Mouse (Mus musculus): ENCODE results near the gene Tnfrsf26. TPM values are rescaled to one million over a fixed set of nuclear protein-coding genes. Genes with fewer than 3 reads are reported as not detected.

The Tnfrsf26 gene
- polyA plus RNA-seq (2012; rRNA removed) = 0.24 and 0.35 TPM in 2 replicates

DNA sequence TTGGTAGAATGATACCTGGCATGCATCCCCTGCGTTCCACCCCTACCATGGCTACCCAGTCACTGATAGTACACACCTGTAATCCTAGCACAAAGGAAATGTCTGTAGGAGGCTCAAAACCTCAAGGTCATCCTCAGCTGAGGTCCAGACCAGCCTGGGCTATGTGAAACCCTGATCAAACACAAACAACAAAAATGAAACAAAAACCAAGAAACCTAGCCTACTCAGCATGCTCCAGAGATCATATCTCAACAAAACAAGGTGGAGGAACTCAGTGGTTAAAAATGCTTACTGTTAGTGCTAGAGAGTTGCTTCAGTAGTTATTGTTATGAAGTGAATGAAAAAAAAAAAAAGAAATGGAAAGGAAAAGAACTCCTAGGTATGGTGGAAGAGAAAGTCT lies at the start of gene Tnfrsf26:
TSS of gene Tnfrsf26 (minus strand) at position 183 of the 400 bp plus-strand sequence.

DNA sequence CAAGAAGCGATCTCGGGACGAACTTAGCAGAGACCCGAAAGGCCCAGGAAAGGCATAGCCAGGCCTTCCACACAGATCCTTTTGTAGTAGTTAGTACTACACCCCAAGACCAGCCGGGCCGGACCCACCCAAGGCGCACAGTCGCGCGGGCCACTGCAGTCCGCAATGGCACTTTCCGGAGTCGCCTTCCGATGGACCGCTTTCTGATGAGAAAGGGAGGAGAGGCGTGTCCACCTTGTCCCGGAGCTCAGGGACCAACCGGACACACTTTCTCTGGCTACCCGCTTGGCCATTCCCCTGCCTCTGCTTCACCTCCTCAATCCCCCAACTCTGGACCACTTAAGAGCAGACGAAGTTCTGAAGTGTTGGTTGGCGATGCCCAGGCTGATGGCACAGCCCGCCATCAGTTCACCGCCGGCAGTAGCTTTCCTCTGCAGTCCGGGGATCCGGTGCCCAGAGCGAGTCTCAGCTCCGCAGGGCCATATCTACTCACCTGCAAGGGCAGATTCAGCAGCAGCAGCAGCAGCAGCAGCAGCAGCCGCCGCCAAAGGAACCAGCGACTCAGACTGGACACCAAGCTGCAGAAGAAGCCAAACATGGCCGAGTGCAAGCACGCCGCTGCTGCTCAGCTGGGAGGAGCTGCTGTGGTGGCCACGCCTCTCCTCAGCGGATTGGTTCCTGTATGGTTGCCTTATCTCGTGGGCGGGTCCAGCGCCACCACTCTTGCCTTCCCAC lies 20.7 kb upstream of the Tnfrsf26 start, which contains the start of gene Tnfrsf22:
TSS of gene Tnfrsf22 (minus strand) at position 628 of the 735 bp plus-strand sequence.

DNA sequence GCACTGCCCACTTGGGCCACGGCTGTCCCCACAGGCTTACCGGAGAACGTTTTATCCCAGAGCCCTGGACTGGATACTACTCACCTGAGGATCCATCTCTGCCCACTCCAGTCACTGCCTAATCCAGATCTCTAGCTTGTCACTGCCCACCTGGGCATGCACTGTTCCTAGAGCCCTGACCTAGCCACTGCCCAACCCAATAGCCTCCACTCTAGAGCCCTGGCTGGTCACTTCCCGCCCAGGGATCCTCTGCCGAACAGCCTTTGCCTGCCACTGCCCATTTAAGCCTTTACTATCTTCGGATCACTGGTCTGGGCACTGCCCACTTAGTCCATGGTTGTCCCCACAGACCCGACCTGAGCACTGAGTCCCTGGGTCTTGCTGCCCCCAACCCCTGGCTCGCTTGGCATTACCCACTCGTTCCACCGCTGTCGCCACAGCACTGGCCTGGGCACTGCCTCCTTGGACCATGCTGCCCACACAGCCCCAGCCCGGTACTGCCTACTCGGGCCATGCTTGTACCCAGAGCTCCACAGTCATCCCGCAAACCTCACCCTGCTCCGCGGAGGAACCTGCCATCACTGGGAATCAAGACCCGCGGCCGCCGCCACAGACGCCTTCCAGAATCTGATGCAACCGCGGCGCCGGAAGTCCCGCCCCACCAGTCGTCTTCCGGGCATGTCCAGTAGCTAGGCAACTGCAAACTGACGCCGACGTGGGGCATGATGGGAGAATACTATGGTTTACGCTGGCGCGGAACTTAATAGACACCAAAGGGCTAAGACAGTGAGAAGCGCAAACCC lies 28.9 kb downstream of the Tnfrsf26 start, which contains the start of gene Cars:
TSS of gene Cars (minus strand) at position 663 of the 803 bp plus-strand sequence.

Other genes with a start within 250 kb of the Tnfrsf26 start
- gene Cdkn1c, start 167.7 kb downstream of the Tnfrsf26 start, polyA plus RNA-seq (2012; rRNA removed) = 34.3 and 40.7 TPM in 2 replicates
- 21.2 and 26.5 TPM in 2 replicates for gene Slc22a18, start 155.0 kb downstream of the Tnfrsf26 start, polyA plus RNA-seq (2012; rRNA removed)
- gene Phlda2, start 125.6 kb downstream of the Tnfrsf26 start, polyA plus RNA-seq (2012; rRNA removed) = 0.54 and 0.90 TPM in 2 replicates
- 70.2 and 87.2 TPM in 2 replicates for gene Nap1l4, start 79.6 kb downstream of the Tnfrsf26 start, polyA plus RNA-seq (2012; rRNA removed)
- 21.7 and 22.5 TPM in 2 replicates for gene Cars, start 28.6 kb downstream of the Tnfrsf26 start, polyA plus RNA-seq (2012; rRNA removed)
- gene Tnfrsf22, start 20.9 kb upstream of the Tnfrsf26 start, polyA plus RNA-seq (2012; rRNA removed) = 4.6 and 6.7 TPM in 2 replicates
- gene Tnfrsf23, start 57.1 kb upstream of the Tnfrsf26 start, polyA plus RNA-seq (2012; rRNA removed) = 1.7 and 3.5 TPM in 2 replicates
- gene Osbpl5, start 128.3 kb upstream of the Tnfrsf26 start, polyA plus RNA-seq (2012; rRNA removed) = 115 and 127 TPM in 2 replicates
- not detected in 2 replicates for gene Mrgprg, start 138.3 kb upstream of the Tnfrsf26 start, polyA plus RNA-seq (2012; rRNA removed)
- 2.8 and 3.3 TPM in 2 replicates for gene Mrgpre, start 155.8 kb upstream of the Tnfrsf26 start, polyA plus RNA-seq (2012; rRNA removed)
- 13.8 and 15.4 TPM in 2 replicates for gene Nadsyn1, start 194.1 kb upstream of the Tnfrsf26 start, polyA plus RNA-seq (2012; rRNA removed)
- gene Dhcr7, start 194.4 kb upstream of the Tnfrsf26 start, polyA plus RNA-seq (2012; rRNA removed) = 225 and 367 TPM in 2 replicates
- 0.10 TPM in 1 of 2 replicates, not detected in the other for gene Gm498, start 238.1 kb upstream of the Tnfrsf26 start, polyA plus RNA-seq (2012; rRNA removed)

All from ovary, adult 2 months (tissue).